Mouse (Mus musculus) cerebellum, adult 2 months (tissue): Measurements from ENCODE around the gene Tmem217.

ENCODE experiments used
- CTCF ChIP-seq: fragments of 200-500 bp; IDR thresholded peaks from 2 replicates; pipeline ENCODE4 v1.5.1; 2011; ENCODE audit warnings: low read depth, mild to moderate bottlenecking, control low read depth, low read length, moderate library complexity, borderline replicate concordance; ENCODE audit not compliant: insufficient read depth
- POLR2A ChIP-seq: fragments of 200-500 bp; IDR thresholded peaks from 2 replicates; pipeline ENCODE4 v1.6.1; 2011; ENCODE audit warnings: low read length, control low read depth, borderline replicate concordance; ENCODE audit not compliant: insufficient read depth

- TF ChIP-seq CTCF: no peak
- TF ChIP-seq POLR2A: no peak
Observed at GRCm38 (mm10) chr17:29568435-29568834, 16.2 kb upstream of the Tmem217 start.
